Mouse (Mus musculus): ENCODE measurements around the gene Coro2b.

- TF ChIP-seq MAFK (IDR thresholded peaks at IDR 0.05; ENCODE audit: insufficient read depth, low read depth, low read length) (no peak), HCFC1 (IDR thresholded peaks at IDR 0.05; ENCODE audit: borderline replicate concordance, insufficient read depth, low read length) (no peak), CHD2 (IDR thresholded peaks at IDR 0.05; ENCODE audit: low read depth, low read length) (no peak)
Measured at GRCm38 (mm10) chr9:62559446-62559845, 22.6 kb upstream of the Coro2b start.

Data from ES-E14 (cell line).